Mouse (Mus musculus) liver, adult 2 months (tissue): ENCODE data around the gene Pla2g4b.

Experiments
- CTCF ChIP-seq: fragments of 200-500 bp; IDR thresholded peaks from 2 replicates; pipeline ENCODE4 v1.5.1; 2011; ENCODE audit warnings: low read depth, low read length, control low read depth
- POLR2A ChIP-seq: fragments of 200-500 bp; IDR thresholded peaks from 2 replicates; pipeline ENCODE4 v1.6.1; 2011; ENCODE audit warnings: low read length, control low read depth; ENCODE audit not compliant: insufficient read depth; ENCODE audit errors: extremely low read depth

DNA sequence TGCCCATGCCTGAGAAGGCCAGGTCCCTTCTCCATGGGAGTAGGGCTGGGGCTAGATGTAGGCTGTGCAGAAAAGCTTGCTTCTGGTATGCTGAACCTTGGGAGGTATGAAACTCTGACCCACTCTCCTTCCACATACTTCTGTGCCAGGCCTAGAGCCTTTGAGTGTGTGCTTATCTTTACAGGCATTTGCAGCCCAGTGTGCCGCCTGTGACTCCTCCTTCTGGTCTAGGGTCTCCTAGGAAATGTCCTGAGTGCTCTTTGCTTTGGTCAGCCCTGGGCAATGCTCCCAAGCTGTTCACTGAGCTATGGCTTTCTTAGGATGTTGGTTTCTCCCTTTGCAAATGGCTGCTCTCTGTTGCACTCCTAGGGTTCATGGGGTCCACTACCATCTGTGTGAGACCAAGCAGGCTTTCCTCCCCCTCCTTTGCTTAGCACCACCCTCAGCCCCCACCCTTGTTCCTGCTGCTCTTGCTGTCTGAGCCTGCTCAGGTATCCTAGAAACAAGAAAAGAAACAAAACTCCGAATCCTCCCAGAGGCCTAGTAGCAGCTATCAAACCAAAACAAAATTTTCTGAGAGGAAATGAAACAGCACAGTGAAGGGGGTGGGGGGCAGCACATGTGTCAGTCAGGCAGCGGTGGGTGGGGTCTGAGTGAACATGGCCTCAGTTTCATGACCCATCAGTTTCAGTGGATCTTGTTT lies 32.2 kb upstream of the Pla2g4b start:
- TF ChIP-seq CTCF, result no peak
- no peak for TF ChIP-seq POLR2A
